Mouse (Mus musculus) liver, adult 2 months (tissue): ENCODE data around the gene Ccdc183.

Experiments used
- CTCF ChIP-seq: fragments of 200-500 bp; IDR thresholded peaks from 2 replicates; pipeline ENCODE4 v1.5.1; 2011; ENCODE audit warnings: low read depth, low read length, control low read depth
- POLR2A ChIP-seq: fragments of 200-500 bp; IDR thresholded peaks from 2 replicates; pipeline ENCODE4 v1.6.1; 2011; ENCODE audit warnings: low read length, control low read depth; ENCODE audit not compliant: insufficient read depth; ENCODE audit errors: extremely low read depth

DNA sequence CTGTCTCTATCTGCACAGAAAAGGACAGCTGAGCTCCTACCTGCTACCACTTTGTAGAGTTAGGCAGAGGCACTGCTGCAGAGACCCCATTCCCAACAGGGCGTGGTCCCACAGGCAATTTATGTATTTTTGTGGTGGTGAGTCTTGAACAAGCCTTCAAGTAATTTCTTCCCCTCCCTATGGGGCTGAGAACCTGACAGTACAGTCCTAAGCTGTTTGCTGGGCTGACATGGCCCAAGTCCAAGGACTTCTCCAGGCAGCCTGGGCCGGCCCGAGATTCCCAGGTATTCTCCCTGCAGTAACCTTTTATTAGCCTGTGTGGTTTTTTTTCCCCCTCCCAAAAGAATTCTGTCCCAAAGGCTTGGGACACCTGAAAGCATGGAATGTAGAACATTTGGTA lies 33.3 kb downstream of the Ccdc183 start:
- TF ChIP-seq POLR2A (no peak), CTCF (no peak)
